Mouse (Mus musculus) hindbrain, embryonic 15.5 days (tissue): ENCODE measurements around the gene Dpf3. TPM values are rescaled to one million over a fixed set of nuclear protein-coding genes. Genes with fewer than 3 reads are reported as not detected.

Source experiments
- ATAC-seq: fragments of 200-750 bp; cut with Nextera tagmentation; 2 replicates; pipeline ENCODE4 v1.8.0; 2017; ENCODE audit warnings: low read depth, moderate number of reproducible peaks, moderate TSS enrichment; ENCODE audit not compliant: low FRiP score
- H3K27ac ChIP-seq: fragments of 300-500 bp; sonication (generic); replicated peaks from 2 replicates; pipeline ENCODE4 v1.5.1; 2015; ENCODE audit warnings: mild to moderate bottlenecking, inconsistent platforms
- H3K27me3 ChIP-seq: fragments of 300-500 bp; sonication (generic); 2 replicates; pipeline ENCODE4 v1.6.1; 2015; ENCODE audit warnings: control low read depth, inconsistent platforms
- H3K36me3 ChIP-seq: fragments of 300-500 bp; sonication (generic); 2 replicates; pipeline ENCODE4 v1.6.1; 2015; ENCODE audit warnings: control low read depth, inconsistent platforms
- H3K4me1 ChIP-seq: fragments of 300-500 bp; sonication (generic); replicated peaks from 2 replicates; pipeline ENCODE4 v1.6.1; 2015; ENCODE audit warnings: control low read depth, inconsistent platforms
- H3K4me2 ChIP-seq: fragments of 300-500 bp; sonication (generic); 2 replicates; pipeline ENCODE4 v1.6.1; 2015; ENCODE audit warnings: moderate library complexity, mild to moderate bottlenecking, inconsistent platforms
- H3K4me3 ChIP-seq: fragments of 300-500 bp; sonication (generic); 2 replicates; pipeline ENCODE4 v1.5.1; 2015; ENCODE audit warnings: mild to moderate bottlenecking, inconsistent platforms
- H3K9ac ChIP-seq: fragments of 300-500 bp; sonication (generic); 2 replicates; pipeline ENCODE4 v1.6.1; 2015; ENCODE audit warnings: inconsistent platforms
- H3K9me3 ChIP-seq: fragments of 300-500 bp; sonication (generic); 2 replicates; pipeline ENCODE4 v1.6.1; 2016; ENCODE audit warnings: control low read depth, inconsistent platforms
- WGBS: fragments of 180-500 bp; shearing (Covaris S2); methylation state at CpG from one replicate; pipeline ENCODE4 v1.1.7; 2015; 5-methylcytosine and 5-hydroxymethylcytosine counted together
- polyA plus RNA-seq: library from polyadenylated mRNA; unstranded; fragments of >200 nt; fragmentation: Nextera tagmentation; extraction: Ambion mirVana; gene quantifications from 2 replicates; pipeline ENCODE4 v1.2.1, GENCODE M21; 2015

Dpf3 gene
- polyA plus RNA-seq, 1 experiment from 2014 or later = 22.7 TPM

GRCm38 (mm10) chr12:83327451-83327850, 160.1 kb downstream of the Dpf3 start:
- H3K4me1 ChIP-seq = peaks cover 11% of the 10 kb centered on the region; the same call in 1 of the 2 replicates
- no peaks in the 10 kb centered on the region for H3K27me3 ChIP-seq
- H3K36me3 ChIP-seq = no peaks in the 10 kb centered on the region
- no peak overlapping the region for H3K4me3 ChIP-seq
- no peak overlapping the region for H3K9ac ChIP-seq
- no peak for ATAC-seq
- WGBS = 89% methylated on average over 1 of the region's 1 CpGs
- no peaks in the 10 kb centered on the region for H3K9me3 ChIP-seq
- H3K4me2 ChIP-seq = no peak overlapping the region
- no peak overlapping the region for H3K27ac ChIP-seq

GRCm38 (mm10) chr12:83320725-83321124, 166.8 kb downstream of the Dpf3 start:
- Histone ChIP-seq H3K36me3 (no peaks in the 10 kb centered on the region), H3K4me2 (no peak overlapping the region), H3K9ac (no peak overlapping the region), H3K27ac (no peak overlapping the region), H3K4me1 (peaks cover 4% of the 10 kb centered on the region; the same call in 1 of the 2 replicates), H3K27me3 (no peaks in the 10 kb centered on the region), H3K4me3 (no peak overlapping the region), H3K9me3 (no peaks in the 10 kb centered on the region)
- 72% methylated on average over 3 of the region's 3 CpGs for WGBS
- ATAC-seq = no peak

GRCm38 (mm10) chr12:83317646-83318443, 169.7 kb downstream of the Dpf3 start:
- Histone ChIP-seq H3K27me3 (no peaks in the 10 kb centered on the region), H3K9me3 (no peaks in the 10 kb centered on the region), H3K27ac (no peak overlapping the region), H3K9ac (no peak overlapping the region), H3K36me3 (no peaks in the 10 kb centered on the region), H3K4me3 (no peak overlapping the region), H3K4me2 (no peak overlapping the region), H3K4me1 (peaks cover 4% of the 10 kb centered on the region; the same call in 1 of the 2 replicates)
- no peak; the same call in 1 of the 2 replicates for ATAC-seq
- WGBS = 64% methylated on average over 8 of the region's 8 CpGs

GRCm38 (mm10) chr12:83314666-83315065, 172.8 kb downstream of the Dpf3 start:
- H3K4me1 ChIP-seq = peaks cover 4% of the 10 kb centered on the region; the same call in 1 of the 2 replicates
- no peak overlapping the region for H3K27ac ChIP-seq
- 80% methylated on average over 7 of the region's 7 CpGs for WGBS
- ATAC-seq = no peak
- H3K4me3 ChIP-seq = no peak overlapping the region
- H3K4me2 ChIP-seq = no peak overlapping the region
- no peaks in the 10 kb centered on the region for H3K27me3 ChIP-seq
- no peaks in the 10 kb centered on the region for H3K9me3 ChIP-seq
- no peak overlapping the region for H3K9ac ChIP-seq
- H3K36me3 ChIP-seq = no peaks in the 10 kb centered on the region

- no peak overlapping the region for H3K4me2 ChIP-seq
- H3K9ac ChIP-seq = no peak overlapping the region
- no peaks in the 10 kb centered on the region for H3K36me3 ChIP-seq
- H3K4me1 ChIP-seq = peaks cover 14% of the 10 kb centered on the region; the same call in 1 of the 2 replicates
- H3K27me3 ChIP-seq = no peaks in the 10 kb centered on the region
- ATAC-seq = no peak
- no peaks in the 10 kb centered on the region for H3K9me3 ChIP-seq
- 89% methylated on average over 9 of the region's 9 CpGs for WGBS
- no peak overlapping the region for H3K27ac ChIP-seq
- H3K4me3 ChIP-seq = no peak overlapping the region
Measured at GRCm38 (mm10) chr12:83312818-83313217, 174.7 kb downstream of the Dpf3 start.

GRCm38 (mm10) chr12:83310567-83310966, 176.9 kb downstream of the Dpf3 start:
- H3K4me3 ChIP-seq = no peak overlapping the region
- no peak for ATAC-seq
- H3K27me3 ChIP-seq = no peaks in the 10 kb centered on the region
- H3K9ac ChIP-seq = no peak overlapping the region
- H3K4me2 ChIP-seq = no peak overlapping the region
- no peak overlapping the region for H3K27ac ChIP-seq
- H3K36me3 ChIP-seq = no peaks in the 10 kb centered on the region
- H3K4me1 ChIP-seq = peaks cover 10% of the 10 kb centered on the region; the same call in 1 of the 2 replicates
- WGBS = 63% methylated on average over 11 of the region's 11 CpGs
- no peaks in the 10 kb centered on the region for H3K9me3 ChIP-seq

GRCm38 (mm10) chr12:83309031-83309804, 178.3 kb downstream of the Dpf3 start:
- no peak for ATAC-seq
- H3K9ac ChIP-seq = no peak overlapping the region
- H3K27me3 ChIP-seq = no peaks in the 10 kb centered on the region
- H3K36me3 ChIP-seq = no peaks in the 10 kb centered on the region
- H3K9me3 ChIP-seq = no peaks in the 10 kb centered on the region
- no peak overlapping the region for H3K27ac ChIP-seq
- H3K4me3 ChIP-seq = no peak overlapping the region
- WGBS = 84% methylated on average over 11 of the region's 11 CpGs
- peaks cover 10% of the 10 kb centered on the region; the same call in 1 of the 2 replicates for H3K4me1 ChIP-seq
- no peak overlapping the region for H3K4me2 ChIP-seq

GRCm38 (mm10) chr12:83308627-83309026, 178.9 kb downstream of the Dpf3 start:
- 30% methylated on average over 4 of the region's 4 CpGs for WGBS
- no peaks in the 10 kb centered on the region for H3K9me3 ChIP-seq
- no peak overlapping the region for H3K9ac ChIP-seq
- H3K36me3 ChIP-seq = no peaks in the 10 kb centered on the region
- no peak overlapping the region for H3K27ac ChIP-seq
- peaks cover 10% of the 10 kb centered on the region; the same call in 1 of the 2 replicates for H3K4me1 ChIP-seq
- no peak overlapping the region for H3K4me3 ChIP-seq
- H3K4me2 ChIP-seq = no peak overlapping the region
- ATAC-seq = no peak
- H3K27me3 ChIP-seq = no peaks in the 10 kb centered on the region

- no peak overlapping the region for H3K4me3 ChIP-seq
- H3K36me3 ChIP-seq = no peaks in the 10 kb centered on the region
- H3K9me3 ChIP-seq = no peaks in the 10 kb centered on the region
- H3K27me3 ChIP-seq = no peaks in the 10 kb centered on the region
- H3K9ac ChIP-seq = 0 out of 2 replicates have a peak overlapping the region, but pooled peaks have one; percentile 17
- ATAC-seq = no peak
- H3K4me1 ChIP-seq = peaks cover 21% of the 10 kb centered on the region
- peak overlapping the region; percentile 91 for H3K27ac ChIP-seq
- peak overlapping the region; percentile 38 for H3K4me2 ChIP-seq
- WGBS = 49% methylated on average over 6 of the region's 6 CpGs
Measured at GRCm38 (mm10) chr12:83303221-83303620, 184.3 kb downstream of the Dpf3 start.

- Histone ChIP-seq H3K27ac (peak overlapping the region; percentile 91), H3K36me3 (no peaks in the 10 kb centered on the region), H3K4me3 (no peak overlapping the region), H3K4me1 (peaks cover 21% of the 10 kb centered on the region), H3K9me3 (no peaks in the 10 kb centered on the region), H3K4me2 (peak overlapping the region; percentile 38), H3K9ac (peak overlapping the region; percentile 34; the same call in 1 of the 2 replicates), H3K27me3 (no peaks in the 10 kb centered on the region)
- peak; percentile 84 for ATAC-seq
- 9% methylated on average over 18 of the region's 18 CpGs for WGBS
Measured at GRCm38 (mm10) chr12:83302320-83303153, 185.0 kb downstream of the Dpf3 start.

- peak; percentile 23; the same call in 1 of the 2 replicates for ATAC-seq
- peak overlapping the region; percentile 38 for H3K4me2 ChIP-seq
Measured at GRCm38 (mm10) chr12:83301616-83302319, 185.7 kb downstream of the Dpf3 start.

More at GRCm38 (mm10) chr12:83301616-83302319, 185.7 kb downstream of the Dpf3 start:
- H3K9ac ChIP-seq = no peak overlapping the region
- H3K4me1 ChIP-seq = peaks cover 21% of the 10 kb centered on the region
- no peaks in the 10 kb centered on the region for H3K9me3 ChIP-seq
- H3K4me3 ChIP-seq = no peak overlapping the region
- H3K36me3 ChIP-seq = no peaks in the 10 kb centered on the region
- WGBS = 32% methylated on average over 18 of the region's 18 CpGs
- no peaks in the 10 kb centered on the region for H3K27me3 ChIP-seq
- H3K27ac ChIP-seq = peak overlapping the region; percentile 91
